Mouse (Mus musculus): ENCODE measurements at regions not wholly inside any gene's neighbourhood (a gene's known extent, or its start where the extent isn't known, plus 50 kb on each side); places are given as distances from the start of the nearest gene placed in this dataset.

DNA sequence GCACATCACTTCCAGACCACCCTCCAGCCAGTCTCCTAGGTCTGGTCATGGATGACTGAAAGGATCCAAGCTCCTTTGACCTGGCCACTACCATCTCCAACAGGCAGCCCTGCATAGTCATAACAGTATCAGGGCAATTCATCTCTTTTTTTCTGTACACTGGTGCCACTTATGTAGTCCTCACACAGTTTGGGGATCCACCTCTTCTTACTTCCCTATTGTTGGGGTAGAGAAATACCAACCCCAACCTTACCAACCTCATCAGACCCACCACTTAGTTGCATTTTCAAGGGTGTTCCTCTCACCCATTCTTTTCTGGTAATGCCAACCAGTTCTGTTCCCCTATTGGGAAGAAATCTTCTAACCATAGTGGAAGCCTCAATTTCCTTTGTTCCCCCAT is 109.4 kb downstream of the B3gnt5 start:
- TF ChIP-seq POLR2A (IDR thresholded peaks at IDR 0.05; ENCODE audit: low read depth, low read length) (no peak), CTCF (IDR thresholded peaks at IDR 0.05; ENCODE audit: extremely low read depth, insufficient read depth, insufficient read length, insufficient replicate concordance) (no peak)

Data from spleen, adult 2 months (tissue).